Mouse (Mus musculus): ENCODE data around the gene Cep57. TPM values are rescaled to one million over a fixed set of nuclear protein-coding genes. Genes with fewer than 3 reads are reported as not detected.

The Cep57 gene
- polyA plus RNA-seq, 1 experiment from 2014 or later = 66.9 TPM

Other genes with a start within 250 kb of the Cep57 start
- 89.5 and 90.1 TPM in 2 replicates for gene Mtmr2, start 78.7 kb downstream of the Cep57 start, polyA plus RNA-seq (2014; fragmentation: Nextera tagmentation; extraction: Ambion mirVana)
- gene Fam76b, start 609 bp upstream of the Cep57 start, polyA plus RNA-seq (2014; fragmentation: Nextera tagmentation; extraction: Ambion mirVana) = 27.1 and 31.8 TPM in 2 replicates

All from embryonic facial prominence, embryonic 11.5 days (tissue).